Mouse (Mus musculus) heart, postnatal 14 days (tissue): ENCODE results near the gene Tmem266. TPM values are rescaled to one million over a fixed set of nuclear protein-coding genes. Genes with fewer than 3 reads are reported as not detected.

ENCODE experiments used
- DNase-seq, 2 experiments: peaks; one replicate each; pipeline ENCODE4 v3.0.0; 2021 to 2022
- intact Hi-C: fragments of 180-260 bp; cut with DNase I; formaldehyde crosslinking; loops from one replicate; pipeline ENCODE4 v1.15.1; 2025
- total RNA-seq, 2 experiments: library from RNA; stranded (reverse); gene quantifications; 2 replicates each; pipeline ENCODE4 v1.2.3; 2021

Tmem266 gene
- total RNA-seq, 2 experiments from 2014 or later: 1.1 to 1.2 TPM

DNA sequence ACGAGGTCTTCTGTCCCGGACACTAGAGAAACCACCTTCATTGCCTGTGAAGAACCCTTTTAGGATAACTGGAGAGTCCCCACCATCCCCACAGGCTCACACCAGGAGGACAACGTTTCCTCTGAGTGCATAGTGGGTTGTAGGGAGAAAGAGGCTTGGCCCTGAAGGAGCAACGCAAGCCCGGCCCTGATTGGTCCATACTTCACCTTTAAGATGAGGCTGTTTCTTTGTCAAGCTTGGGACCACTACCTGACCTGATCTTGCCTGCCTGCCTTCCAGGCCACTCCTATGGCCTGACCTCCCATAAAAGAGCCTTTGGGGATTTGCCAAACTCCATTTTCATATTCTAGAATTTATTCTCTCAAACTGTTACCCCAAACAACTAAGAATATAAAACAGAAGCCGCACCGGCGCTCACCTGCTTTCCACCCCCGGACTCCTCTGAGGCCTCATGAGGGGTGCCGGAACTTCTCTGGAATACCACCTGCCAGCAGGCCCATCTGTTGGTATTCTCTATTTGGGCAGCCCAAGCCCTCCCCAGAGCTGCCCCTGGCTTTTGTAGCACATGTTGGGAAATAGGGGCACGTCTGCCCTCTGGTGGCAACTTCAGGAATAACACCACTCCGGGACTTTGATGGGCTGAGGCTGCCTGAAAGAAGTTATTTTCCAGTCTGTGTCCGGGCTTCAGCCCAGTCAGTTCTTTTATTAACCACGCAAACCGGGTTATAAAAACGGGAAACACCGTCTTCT, 65.4 kb downstream of the Tmem266 start:
- intact Hi-C loops: loop anchor here (5.0 kb wide), 3 partner anchors 65 to 250 kb away; partner anchors contain the start of genes Nrg4 and Tmem266
- DNase-seq: peak; percentile 76 to 83

DNA sequence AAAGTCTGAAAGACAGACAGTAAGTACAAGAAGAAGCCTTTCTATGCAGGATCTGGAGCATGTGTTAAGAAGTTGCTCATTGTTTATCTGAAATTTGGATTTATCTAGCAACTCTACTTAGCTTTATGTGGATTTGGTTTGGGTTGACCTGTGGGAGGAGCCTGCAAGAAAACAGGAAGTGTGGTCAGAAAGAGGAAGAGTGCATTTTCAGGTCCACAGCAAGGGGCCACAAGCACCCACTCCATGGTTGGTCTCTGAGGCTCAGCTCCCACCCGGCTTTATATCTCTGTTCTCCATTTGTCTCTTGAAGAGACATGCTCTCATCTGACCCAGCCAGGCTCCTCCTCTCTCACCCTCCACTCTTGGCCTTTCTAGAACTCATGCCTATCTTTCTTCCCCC, 68.9 kb downstream of the Tmem266 start:
- intact Hi-C loops: no loop called here
- no peak for DNase-seq

DNA sequence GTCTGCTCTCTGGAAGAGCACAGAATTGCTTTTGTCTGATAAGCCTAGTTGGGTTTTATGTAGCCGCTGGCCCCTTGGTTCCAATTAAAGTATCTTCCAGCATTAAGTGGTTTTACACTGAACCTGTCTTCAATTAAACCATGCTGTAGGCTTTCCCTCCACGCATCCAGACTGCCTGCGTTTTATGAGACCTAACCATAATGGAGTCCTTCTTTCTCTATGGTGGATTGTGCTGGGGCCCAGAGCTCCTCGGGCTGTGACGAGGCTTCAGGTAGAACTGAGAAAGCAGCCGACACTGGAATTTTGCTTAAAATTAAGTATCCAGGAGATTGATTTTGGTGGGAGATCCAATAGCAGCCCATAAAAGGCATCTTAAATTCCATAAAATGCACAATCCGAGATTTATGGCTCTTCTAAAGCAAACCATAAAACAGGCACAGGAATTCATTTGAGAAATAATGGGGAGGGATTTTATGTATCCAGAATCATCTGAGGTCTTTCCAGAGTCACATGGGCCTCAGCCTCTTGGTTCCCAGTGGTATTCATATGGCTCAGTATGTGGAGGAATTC, 72.4 kb downstream of the Tmem266 start:
- intact Hi-C loops: no loop called here
- no peak for DNase-seq

DNA sequence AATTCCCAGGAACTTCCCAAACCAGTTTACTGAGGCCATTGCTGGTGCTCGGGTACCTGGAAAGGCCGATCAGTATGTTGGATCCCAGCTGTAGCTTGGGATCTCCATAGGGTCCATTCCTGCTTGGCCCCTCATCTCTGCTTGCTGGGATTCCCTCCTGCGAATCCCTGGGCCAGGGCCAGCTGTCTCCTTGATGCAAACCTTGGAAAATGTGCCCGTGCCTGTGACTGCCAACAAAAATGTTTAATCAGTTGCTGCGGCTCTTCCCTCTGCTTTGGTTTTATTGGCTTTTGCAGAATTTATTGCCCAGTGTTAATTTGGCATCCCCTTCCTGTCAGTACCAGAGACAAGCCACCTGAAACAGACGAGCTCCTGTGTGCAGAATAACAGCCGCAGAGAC, 75.6 kb downstream of the Tmem266 start:
- intact Hi-C loops: no loop called here
- no peak for DNase-seq

DNA sequence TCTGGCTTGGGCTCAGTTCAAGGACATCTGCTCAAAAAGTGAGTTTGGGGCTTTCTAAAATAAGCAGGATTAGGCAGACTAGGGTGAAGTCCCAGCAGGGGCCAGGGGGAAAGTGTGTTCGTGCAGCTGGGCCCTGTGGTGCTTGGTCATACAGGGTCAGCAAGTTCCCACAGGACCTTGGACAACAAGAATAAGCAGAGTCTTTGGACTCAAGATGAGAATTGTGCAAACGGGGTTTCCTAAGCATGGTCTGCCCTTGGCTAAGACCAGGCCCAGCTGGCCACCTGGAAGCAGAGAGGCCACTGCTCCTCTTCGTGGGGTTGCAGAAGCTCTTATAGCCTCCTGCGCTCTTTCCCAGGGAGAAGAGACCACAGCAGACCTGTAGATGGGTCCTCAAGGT, 77.5 kb downstream of the Tmem266 start:
- no peak for DNase-seq
- intact Hi-C loops: no loop called here

GRCm38 (mm10) chr9:55404976-55405702, 78.4 kb downstream of the Tmem266 start:
- intact Hi-C loops: no loop called here

GRCm38 (mm10) chr9:55406773-55407172, 80.1 kb downstream of the Tmem266 start:
- no peak for DNase-seq

More at GRCm38 (mm10) chr9:55404976-55405702, 78.4 kb downstream of the Tmem266 start:
- no peak for DNase-seq

DNA sequence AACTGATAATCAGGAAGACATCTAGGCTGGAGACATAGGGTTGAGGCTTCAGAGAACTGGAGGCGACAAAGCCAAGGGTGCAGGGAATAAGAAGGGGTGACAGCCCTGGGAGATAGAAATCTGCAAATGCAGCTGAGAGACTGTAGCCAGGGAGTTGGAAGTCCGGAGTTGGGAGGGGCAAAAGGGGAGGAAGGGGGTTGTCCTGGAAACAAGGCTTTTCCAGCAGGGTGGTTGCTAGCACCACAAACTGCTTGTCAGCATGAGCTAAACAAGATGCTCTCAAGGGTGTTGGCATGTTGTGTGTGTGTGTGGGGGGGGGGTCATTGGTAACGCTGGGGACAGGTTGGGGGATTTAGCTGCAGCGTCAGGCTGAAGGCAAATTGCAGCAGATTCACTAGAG, 82.1 kb downstream of the Tmem266 start:
- intact Hi-C loops: no loop called here
- DNase-seq: no peak

More at GRCm38 (mm10) chr9:55406773-55407172, 80.1 kb downstream of the Tmem266 start:
- intact Hi-C loops: no loop called here

DNA sequence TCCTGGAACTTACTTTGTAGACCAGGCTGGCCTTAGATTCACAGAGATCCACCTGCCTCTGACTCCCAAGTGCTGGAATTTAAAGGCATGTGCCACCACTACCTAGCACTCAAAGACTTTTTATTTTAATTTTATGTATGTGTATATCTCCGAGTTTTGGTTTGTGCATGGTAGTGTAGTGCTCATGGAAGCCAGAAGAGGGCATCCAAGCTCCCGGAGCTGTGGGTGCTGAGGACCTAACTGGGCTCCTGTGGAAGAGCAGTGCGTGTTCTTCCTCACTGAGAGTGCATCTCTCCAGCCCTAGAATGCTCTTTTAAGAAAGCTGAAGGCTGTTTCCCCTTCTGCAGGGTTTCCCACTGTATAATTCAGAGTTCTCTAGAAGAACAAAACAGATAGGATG, 83.1 kb downstream of the Tmem266 start:
- DNase-seq: no peak

DNA sequence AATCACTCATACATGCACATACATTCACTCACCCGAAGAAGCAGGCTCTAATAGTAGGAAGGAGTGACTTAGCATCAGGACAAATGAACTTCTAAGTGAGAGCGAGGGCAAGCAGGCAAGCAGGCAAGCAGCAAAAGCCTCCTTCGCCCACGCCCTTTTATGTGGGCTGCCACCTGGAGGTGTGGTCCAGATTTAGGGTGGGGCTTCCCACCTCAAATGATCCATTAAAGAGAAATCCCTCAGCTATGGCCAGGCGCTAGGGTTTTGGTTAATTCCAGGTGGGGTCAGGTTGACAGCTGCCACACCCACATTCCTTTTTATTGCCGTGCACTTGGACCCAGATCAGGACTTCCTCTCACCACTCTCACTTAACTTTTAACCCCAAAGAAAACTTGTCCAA, 83.7 kb downstream of the Tmem266 start:
- no peak for DNase-seq
- intact Hi-C loops: no loop called here

More for the DNA sequence above, 83.1 kb downstream of the Tmem266 start:
- intact Hi-C loops: no loop called here

GRCm38 (mm10) chr9:55411154-55411553, 84.4 kb downstream of the Tmem266 start:
- no peak for DNase-seq
- intact Hi-C loops: no loop called here

GRCm38 (mm10) chr9:55421786-55422185, 95.1 kb downstream of the Tmem266 start:
- intact Hi-C loops: no loop called here
- DNase-seq: no peak

- no peak for DNase-seq
- intact Hi-C loops: no loop called here
Measured at GRCm38 (mm10) chr9:55423451-55424424, 97.0 kb downstream of the Tmem266 start.

DNA sequence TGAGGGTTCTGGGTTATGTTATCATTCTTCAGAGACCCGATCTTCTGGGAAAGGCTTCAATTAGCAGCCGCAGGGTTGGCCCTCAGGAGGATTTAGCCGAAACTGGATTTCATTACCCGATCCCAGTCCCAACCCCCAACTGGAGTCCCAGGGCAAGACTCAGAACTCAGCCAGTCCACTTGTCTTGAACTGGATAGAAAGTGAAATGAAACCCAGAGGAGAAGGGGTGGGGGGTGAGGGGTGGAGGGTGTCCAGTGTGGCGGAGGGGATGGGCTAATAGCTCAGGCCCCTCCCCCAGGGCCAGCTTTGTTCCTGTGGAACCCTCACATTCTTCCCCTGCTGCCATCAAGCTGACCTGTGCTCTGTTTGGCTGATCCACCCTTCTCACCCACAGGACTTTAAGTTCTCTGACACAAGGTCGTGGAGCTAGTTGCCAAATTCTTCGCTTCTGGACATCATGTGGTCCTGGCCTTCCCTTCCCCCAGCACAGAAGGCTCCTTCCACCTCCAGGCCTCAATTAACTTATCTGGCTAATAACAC, 98.6 kb downstream of the Tmem266 start:
- intact Hi-C loops: no loop called here

GRCm38 (mm10) chr9:55429242-55429975, 102.7 kb downstream of the Tmem266 start:
- DNase-seq: peak; percentile 61 to 76
- intact Hi-C loops: loop anchor here (2.0 kb wide), 2 partner anchors 107 to 489 kb away; no protein-coding TSS in a partner anchor

More for the DNA sequence above, 98.6 kb downstream of the Tmem266 start:
- DNase-seq: no peak

DNA sequence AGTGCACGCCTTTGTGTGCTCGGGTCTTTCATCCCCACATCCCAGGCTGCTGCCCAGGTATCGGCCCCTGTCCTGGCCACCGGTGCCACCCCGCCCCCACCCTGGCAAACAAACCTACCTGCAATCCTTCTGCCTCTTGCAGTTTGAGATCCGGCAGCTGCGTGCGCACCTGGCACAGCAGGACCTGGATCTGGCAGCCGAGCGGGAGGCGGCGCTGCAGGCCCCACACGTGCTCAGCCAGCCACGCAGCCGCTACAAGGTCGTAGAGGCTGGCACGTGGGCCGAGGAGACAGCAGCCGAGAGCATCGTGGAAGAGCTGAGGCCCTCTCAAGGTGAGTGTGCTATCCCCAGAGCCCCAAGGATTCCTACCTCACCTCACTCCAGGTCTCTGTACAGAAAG, 103.4 kb downstream of the Tmem266 start:
- DNase-seq: no peak

GRCm38 (mm10) chr9:55432306-55433289, 105.9 kb downstream of the Tmem266 start:
- intact Hi-C loops: no loop called here

More for the DNA sequence above, 103.4 kb downstream of the Tmem266 start:
- intact Hi-C loops: no loop called here

GRCm38 (mm10) chr9:55433875-55434274, 107.2 kb downstream of the Tmem266 start:
- intact Hi-C loops: no loop called here

More at GRCm38 (mm10) chr9:55432306-55433289, 105.9 kb downstream of the Tmem266 start:
- DNase-seq: no peak

More at GRCm38 (mm10) chr9:55433875-55434274, 107.2 kb downstream of the Tmem266 start:
- no peak for DNase-seq
